Mouse (Mus musculus): ENCODE results near the gene 2310061N02Rik. TPM values are rescaled to one million over a fixed set of nuclear protein-coding genes. Genes with fewer than 3 reads are reported as not detected.

2310061N02Rik gene
- polyA plus RNA-seq, 1 experiment from 2014 or later: not detected

DNA sequence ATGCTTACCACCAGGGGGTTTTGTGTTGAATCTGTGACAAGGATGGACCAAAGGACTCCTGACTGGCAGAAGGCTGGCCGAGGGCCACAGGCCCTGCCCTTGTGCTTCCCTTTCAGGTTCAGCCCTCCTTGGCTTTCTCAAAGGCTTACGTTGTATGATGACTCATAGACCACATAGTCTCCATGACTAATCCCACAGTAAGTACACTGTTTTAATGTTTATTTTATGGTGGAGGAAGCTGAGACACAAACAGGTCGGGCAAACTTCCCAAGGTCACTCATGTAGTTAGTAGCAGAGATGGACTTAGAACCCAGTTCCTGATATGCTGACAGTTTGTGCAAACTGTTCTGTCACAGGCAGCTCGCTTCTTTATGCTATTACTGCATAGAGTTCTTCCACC, 3.0 kb upstream of the 2310061N02Rik start:
- H3K9ac ChIP-seq (ENCODE audit: low read length): no peak overlapping the region
- H3K4me1 ChIP-seq (ENCODE audit: control insufficient read depth, insufficient read depth, low read length): no peaks in the 10 kb centered on the region
- 0 out of 2 replicates have a peak, but pooled peaks have one; percentile 18 for ATAC-seq (replicated peaks; ENCODE audit: extremely low read depth, insufficient read depth, low FRiP score)
- no peaks in the 10 kb centered on the region for H3K27me3 ChIP-seq (ENCODE audit: control insufficient read depth, insufficient read depth, low read length)
- H3K36me3 ChIP-seq (ENCODE audit: control insufficient read depth, insufficient read depth): no peaks in the 10 kb centered on the region
- H3K4me3 ChIP-seq (ENCODE audit: low read length): no peak overlapping the region
- 66% methylated on average over 4 of the region's 4 CpGs for WGBS
- no peak overlapping the region for H3K27ac ChIP-seq (ENCODE audit: low read length)
- no peak overlapping the region for H3K4me2 ChIP-seq (ENCODE audit: low read depth, low read length)
- H3K9me3 ChIP-seq (replicated peaks; ENCODE audit: control insufficient read depth, low read length): no peaks in the 10 kb centered on the region

DNA sequence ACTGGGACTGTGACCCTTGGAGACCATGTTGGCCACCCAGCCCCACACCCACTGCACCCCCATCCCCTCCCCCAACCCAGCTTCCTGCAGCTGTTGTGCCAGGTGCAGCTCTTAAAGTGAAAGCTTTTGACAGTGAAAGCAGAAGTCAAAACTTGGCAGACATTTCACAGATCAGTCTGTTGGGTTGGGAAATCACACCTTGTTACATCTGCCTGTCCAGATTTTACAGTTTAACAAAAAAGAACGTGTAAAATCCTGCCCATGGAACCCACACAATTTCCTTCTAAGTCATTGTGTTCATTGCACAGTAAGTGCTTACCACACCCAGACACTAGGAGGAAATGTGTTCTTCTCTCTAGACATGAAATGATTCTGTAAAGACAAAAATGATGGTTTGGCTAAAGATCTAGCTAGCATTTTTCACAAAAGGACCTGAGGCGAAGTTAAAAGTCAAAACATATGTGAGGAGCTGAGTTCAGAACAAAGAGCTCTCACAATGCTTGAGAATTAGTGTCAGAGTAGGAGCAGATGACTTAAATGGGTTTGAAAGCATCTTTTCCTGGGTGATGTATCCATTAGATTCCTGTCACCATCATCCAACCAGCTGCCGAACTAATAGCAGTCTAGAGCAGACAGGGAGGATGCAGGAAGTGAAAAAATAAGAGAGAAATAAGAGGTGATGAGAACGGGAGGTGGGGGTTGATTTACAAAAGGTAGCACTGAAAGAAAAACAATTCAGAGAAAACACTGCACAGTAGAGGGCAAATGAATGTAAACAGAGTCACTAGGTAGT, 6.5 kb downstream of the 2310061N02Rik start:
- Histone ChIP-seq H3K27me3 (ENCODE audit: control insufficient read depth, insufficient read depth, low read length) (no peaks in the 10 kb centered on the region), H3K4me2 (ENCODE audit: low read depth, low read length) (no peak overlapping the region), H3K36me3 (ENCODE audit: control insufficient read depth, insufficient read depth) (no peaks in the 10 kb centered on the region), H3K9ac (ENCODE audit: low read length) (no peak overlapping the region), H3K27ac (ENCODE audit: low read length) (no peak overlapping the region), H3K4me1 (ENCODE audit: control insufficient read depth, insufficient read depth, low read length) (no peaks in the 10 kb centered on the region), H3K9me3 (replicated peaks; ENCODE audit: control insufficient read depth, low read length) (no peaks in the 10 kb centered on the region), H3K4me3 (ENCODE audit: low read length) (no peak overlapping the region)
- no peak for ATAC-seq (replicated peaks; ENCODE audit: extremely low read depth, insufficient read depth, low FRiP score)
- WGBS: 48% methylated on average over 4 of the region's 4 CpGs

DNA sequence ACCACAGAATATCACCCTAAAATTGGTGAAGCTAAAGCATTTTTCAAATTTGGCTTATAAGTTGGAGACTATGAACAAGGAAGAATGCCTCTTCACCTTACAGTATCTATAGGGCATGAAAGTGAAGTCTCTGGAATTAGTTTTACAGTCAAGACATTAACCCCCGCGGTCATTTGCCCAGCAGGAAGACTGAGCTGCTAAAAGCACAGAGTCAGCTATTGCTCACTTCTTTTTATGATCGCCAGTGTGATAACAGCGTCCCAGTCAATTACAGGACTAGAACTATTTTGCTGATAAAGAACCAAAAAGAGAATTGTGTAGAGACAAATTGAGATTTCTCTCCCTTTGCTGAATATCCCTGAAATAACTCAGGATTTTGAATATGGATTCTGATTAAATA, 11.5 kb downstream of the 2310061N02Rik start:
- Histone ChIP-seq H3K9ac (ENCODE audit: low read length) (no peak overlapping the region), H3K27ac (ENCODE audit: low read length) (no peak overlapping the region), H3K4me1 (ENCODE audit: control insufficient read depth, insufficient read depth, low read length) (no peaks in the 10 kb centered on the region), H3K4me2 (ENCODE audit: low read depth, low read length) (no peak overlapping the region), H3K9me3 (replicated peaks; ENCODE audit: control insufficient read depth, low read length) (no peaks in the 10 kb centered on the region), H3K36me3 (ENCODE audit: control insufficient read depth, insufficient read depth) (no peaks in the 10 kb centered on the region), H3K27me3 (ENCODE audit: control insufficient read depth, insufficient read depth, low read length) (no peaks in the 10 kb centered on the region), H3K4me3 (ENCODE audit: low read length) (no peak overlapping the region)
- 71% methylated on average over 4 of the region's 4 CpGs for WGBS
- ATAC-seq (replicated peaks; ENCODE audit: extremely low read depth, insufficient read depth, low FRiP score): no peak

DNA sequence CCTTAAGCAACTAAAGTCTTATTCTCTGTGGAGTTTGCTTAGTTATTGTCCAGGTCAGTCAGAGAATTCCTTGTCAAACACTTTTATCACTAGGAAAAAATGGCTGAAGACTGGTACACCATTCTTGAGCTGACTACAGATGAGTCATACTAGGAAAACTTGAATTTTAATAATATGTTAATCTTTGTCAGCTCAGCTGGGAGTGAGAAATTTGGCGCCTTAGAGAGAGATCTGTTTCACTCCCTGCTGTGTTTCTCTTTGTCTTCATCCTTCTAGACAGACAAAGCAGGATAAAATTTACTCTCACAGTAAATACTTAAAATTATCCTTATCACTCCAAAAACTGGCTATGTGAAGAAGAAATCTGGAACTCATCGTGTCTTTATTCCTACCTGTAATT, 26.5 kb downstream of the 2310061N02Rik start:
- Histone ChIP-seq H3K9ac (ENCODE audit: low read length) (no peak overlapping the region), H3K4me1 (ENCODE audit: control insufficient read depth, insufficient read depth, low read length) (no peaks in the 10 kb centered on the region), H3K4me3 (ENCODE audit: low read length) (no peak overlapping the region), H3K4me2 (ENCODE audit: low read depth, low read length) (no peak overlapping the region), H3K27ac (ENCODE audit: low read length) (no peak overlapping the region), H3K9me3 (replicated peaks; ENCODE audit: control insufficient read depth, low read length) (no peaks in the 10 kb centered on the region), H3K36me3 (ENCODE audit: control insufficient read depth, insufficient read depth) (no peaks in the 10 kb centered on the region), H3K27me3 (ENCODE audit: control insufficient read depth, insufficient read depth, low read length) (no peaks in the 10 kb centered on the region)
- no peak for ATAC-seq (replicated peaks; ENCODE audit: extremely low read depth, insufficient read depth, low FRiP score)
- 55% methylated on average over 2 of the region's 2 CpGs for WGBS

DNA sequence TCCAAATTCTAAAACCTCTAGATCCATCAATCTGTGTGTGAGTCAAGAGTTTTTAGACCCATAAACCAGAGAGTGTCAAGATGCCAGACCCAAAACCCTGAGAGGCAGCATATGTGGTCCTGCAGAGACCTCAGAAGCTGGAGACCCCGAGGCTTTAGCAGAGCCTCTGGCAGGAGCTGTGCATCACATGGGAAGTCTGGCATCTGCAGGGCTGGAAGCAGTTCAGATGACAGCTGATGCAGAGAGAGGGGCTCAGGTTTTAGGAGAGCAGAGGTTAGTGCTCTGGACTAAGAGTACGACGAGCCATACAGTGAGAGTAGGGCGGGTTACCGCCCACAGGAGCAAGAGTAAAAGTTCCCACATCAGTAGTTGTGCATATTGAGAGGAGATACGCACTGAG, 28.7 kb downstream of the 2310061N02Rik start:
- H3K27ac ChIP-seq (ENCODE audit: low read length): no peak overlapping the region
- no peak overlapping the region for H3K9ac ChIP-seq (ENCODE audit: low read length)
- no peak overlapping the region for H3K4me3 ChIP-seq (ENCODE audit: low read length)
- no peaks in the 10 kb centered on the region for H3K9me3 ChIP-seq (replicated peaks; ENCODE audit: control insufficient read depth, low read length)
- 80% methylated on average over 6 of the region's 6 CpGs for WGBS
- no peaks in the 10 kb centered on the region for H3K36me3 ChIP-seq (ENCODE audit: control insufficient read depth, insufficient read depth)
- H3K27me3 ChIP-seq (ENCODE audit: control insufficient read depth, insufficient read depth, low read length): no peaks in the 10 kb centered on the region
- ATAC-seq (replicated peaks; ENCODE audit: extremely low read depth, insufficient read depth, low FRiP score): no peak
- no peak overlapping the region for H3K4me2 ChIP-seq (ENCODE audit: low read depth, low read length)
- H3K4me1 ChIP-seq (ENCODE audit: control insufficient read depth, insufficient read depth, low read length): no peaks in the 10 kb centered on the region

DNA sequence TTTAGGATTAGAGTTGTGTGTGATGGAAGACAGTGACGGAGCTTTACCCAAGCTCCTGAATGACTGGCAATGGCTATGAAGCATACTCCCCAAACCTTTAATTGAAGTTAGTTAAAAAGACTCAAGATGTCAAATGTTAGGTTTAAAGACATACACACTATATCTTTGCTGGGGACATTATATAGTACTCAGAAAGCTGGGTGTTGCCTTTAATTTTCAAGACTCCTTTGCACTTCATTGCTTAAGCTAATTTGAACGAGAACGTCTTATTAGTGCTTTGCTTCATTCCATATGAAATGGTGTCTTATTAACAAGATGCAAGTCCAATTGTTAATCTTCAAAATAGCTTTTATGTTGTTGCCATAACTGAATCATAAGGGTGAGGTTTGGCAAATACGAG, 36.2 kb downstream of the 2310061N02Rik start, which contains the start of gene Krtap27-1:
Krtap27-1 (minus strand) TSS at position 101 of the 400 bp plus-strand sequence.
- H3K27me3 ChIP-seq (ENCODE audit: control insufficient read depth, insufficient read depth, low read length): no peaks in the 10 kb centered on the region
- no peaks in the 10 kb centered on the region for H3K36me3 ChIP-seq (ENCODE audit: control insufficient read depth, insufficient read depth)
- no peak within 1 kb of the TSS for H3K27ac ChIP-seq (ENCODE audit: low read length)
- no peak within 1 kb of the TSS for H3K9ac ChIP-seq (ENCODE audit: low read length)
- no peak for ATAC-seq (replicated peaks; ENCODE audit: extremely low read depth, insufficient read depth, low FRiP score)
- WGBS: 82% methylated on average over 4 of the region's 4 CpGs
- H3K4me1 ChIP-seq (ENCODE audit: control insufficient read depth, insufficient read depth, low read length): no peaks in the 10 kb centered on the region
- no peak within 1 kb of the TSS for H3K4me3 ChIP-seq (ENCODE audit: low read length)
- no peaks in the 10 kb centered on the region for H3K9me3 ChIP-seq (replicated peaks; ENCODE audit: control insufficient read depth, low read length)
- no peak within 1 kb of the TSS for H3K4me2 ChIP-seq (ENCODE audit: low read depth, low read length)

DNA sequence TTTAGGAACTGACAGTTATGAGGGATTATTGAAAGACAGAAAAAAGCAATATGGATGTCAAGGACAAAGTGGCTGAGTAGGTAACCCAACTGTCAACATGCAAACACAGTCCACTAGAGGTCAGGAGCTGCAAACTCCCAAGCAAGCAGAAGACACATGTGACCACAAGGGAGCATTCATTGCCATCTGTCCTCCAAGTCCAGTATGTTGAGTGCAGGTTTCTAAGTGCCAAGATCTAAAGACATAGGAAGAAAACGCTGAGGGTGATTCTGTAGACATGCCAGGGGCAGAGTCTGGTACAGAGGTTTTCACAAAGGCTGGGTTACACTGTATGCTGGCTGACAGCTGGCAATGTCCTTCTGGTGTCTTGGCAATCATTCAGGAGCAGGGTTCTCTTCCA, 50.3 kb downstream of the 2310061N02Rik start:
- Histone ChIP-seq H3K27ac (ENCODE audit: low read length) (no peak overlapping the region), H3K9ac (ENCODE audit: low read length) (no peak overlapping the region), H3K9me3 (replicated peaks; ENCODE audit: control insufficient read depth, low read length) (no peaks in the 10 kb centered on the region), H3K4me1 (ENCODE audit: control insufficient read depth, insufficient read depth, low read length) (no peaks in the 10 kb centered on the region), H3K4me2 (ENCODE audit: low read depth, low read length) (no peak overlapping the region), H3K36me3 (ENCODE audit: control insufficient read depth, insufficient read depth) (no peaks in the 10 kb centered on the region), H3K27me3 (ENCODE audit: control insufficient read depth, insufficient read depth, low read length) (no peaks in the 10 kb centered on the region), H3K4me3 (ENCODE audit: low read length) (no peak overlapping the region)
- WGBS: 60% methylated on average over 1 of the region's 1 CpGs
- no peak for ATAC-seq (replicated peaks; ENCODE audit: extremely low read depth, insufficient read depth, low FRiP score)

Other genes starting within 250 kb of the 2310061N02Rik start
- not detected in 2 replicates for gene Cldn17, start 201.0 kb downstream of the 2310061N02Rik start, polyA plus RNA-seq (2015; fragmentation: Nextera tagmentation; extraction: Ambion mirVana)
- 1.1 and 1.2 TPM in 2 replicates for gene Cldn8, start 144.8 kb downstream of the 2310061N02Rik start, polyA plus RNA-seq (2015; fragmentation: Nextera tagmentation; extraction: Ambion mirVana)
- not detected in 2 replicates for gene Krtap24-1, start 95.7 kb downstream of the 2310061N02Rik start, polyA plus RNA-seq (2015; fragmentation: Nextera tagmentation; extraction: Ambion mirVana)
- not detected in 2 replicates for gene 2310079G19Rik, start 80.3 kb downstream of the 2310061N02Rik start, polyA plus RNA-seq (2015; fragmentation: Nextera tagmentation; extraction: Ambion mirVana)
- not detected in 2 replicates for gene Krtap26-1, start 60.2 kb downstream of the 2310061N02Rik start, polyA plus RNA-seq (2015; fragmentation: Nextera tagmentation; extraction: Ambion mirVana)
- gene Krtap27-1, start 36.3 kb downstream of the 2310061N02Rik start, polyA plus RNA-seq (2015; fragmentation: Nextera tagmentation; extraction: Ambion mirVana): not detected in 2 replicates
- gene Krtap13-1, start 20.9 kb upstream of the 2310061N02Rik start, polyA plus RNA-seq (2015; fragmentation: Nextera tagmentation; extraction: Ambion mirVana): not detected in 2 replicates
- 0.22 TPM in 1 of 2 replicates, not detected in the other for gene Krtap13, start 43.7 kb upstream of the 2310061N02Rik start, polyA plus RNA-seq (2015; fragmentation: Nextera tagmentation; extraction: Ambion mirVana)
- gene 2310034C09Rik, start 50.9 kb upstream of the 2310061N02Rik start, polyA plus RNA-seq (2015; fragmentation: Nextera tagmentation; extraction: Ambion mirVana): 0.14 TPM in 1 of 2 replicates, not detected in the other
- gene 2310057N15Rik, start 66.2 kb upstream of the 2310061N02Rik start, polyA plus RNA-seq (2015; fragmentation: Nextera tagmentation; extraction: Ambion mirVana): not detected in 2 replicates
- gene Gm5965, start 69.9 kb upstream of the 2310061N02Rik start, polyA plus RNA-seq (2015; fragmentation: Nextera tagmentation; extraction: Ambion mirVana): not detected in 2 replicates
- not detected in 2 replicates for gene Gm20741, start 104.3 kb upstream of the 2310061N02Rik start, polyA plus RNA-seq (2015; fragmentation: Nextera tagmentation; extraction: Ambion mirVana)
- not detected in 2 replicates for gene Krtap15, start 112.3 kb upstream of the 2310061N02Rik start, polyA plus RNA-seq (2015; fragmentation: Nextera tagmentation; extraction: Ambion mirVana)
- gene Krtap14, start 118.2 kb upstream of the 2310061N02Rik start, polyA plus RNA-seq (2015; fragmentation: Nextera tagmentation; extraction: Ambion mirVana): not detected in 2 replicates
- not detected in 2 replicates for gene Krtap19-1, start 161.4 kb upstream of the 2310061N02Rik start, polyA plus RNA-seq (2015; fragmentation: Nextera tagmentation; extraction: Ambion mirVana)
- not detected in 2 replicates for gene Krtap19-2, start 166.3 kb upstream of the 2310061N02Rik start, polyA plus RNA-seq (2015; fragmentation: Nextera tagmentation; extraction: Ambion mirVana)
- not detected in 2 replicates for gene Krtap19-3, start 170.1 kb upstream of the 2310061N02Rik start, polyA plus RNA-seq (2015; fragmentation: Nextera tagmentation; extraction: Ambion mirVana)
- gene Krtap19-4, start 177.1 kb upstream of the 2310061N02Rik start, polyA plus RNA-seq (2015; fragmentation: Nextera tagmentation; extraction: Ambion mirVana): not detected in 2 replicates
- not detected in 2 replicates for gene Krtap19-5, start 188.5 kb upstream of the 2310061N02Rik start, polyA plus RNA-seq (2015; fragmentation: Nextera tagmentation; extraction: Ambion mirVana)
- not detected in 2 replicates for gene Krtap19-9b, start 224.3 kb upstream of the 2310061N02Rik start, polyA plus RNA-seq (2015; fragmentation: Nextera tagmentation; extraction: Ambion mirVana)